Mouse (Mus musculus): ENCODE data around the gene Ano2. TPM values are rescaled to one million over a fixed set of nuclear protein-coding genes. Genes with fewer than 3 reads are reported as not detected.
A peak's percentile ranks its signal among the peaks of the same experiment; 100 is the strongest.

The Ano2 gene
- polyA plus RNA-seq, 1 experiment from 2014 or later = 0.32 TPM

DNA sequence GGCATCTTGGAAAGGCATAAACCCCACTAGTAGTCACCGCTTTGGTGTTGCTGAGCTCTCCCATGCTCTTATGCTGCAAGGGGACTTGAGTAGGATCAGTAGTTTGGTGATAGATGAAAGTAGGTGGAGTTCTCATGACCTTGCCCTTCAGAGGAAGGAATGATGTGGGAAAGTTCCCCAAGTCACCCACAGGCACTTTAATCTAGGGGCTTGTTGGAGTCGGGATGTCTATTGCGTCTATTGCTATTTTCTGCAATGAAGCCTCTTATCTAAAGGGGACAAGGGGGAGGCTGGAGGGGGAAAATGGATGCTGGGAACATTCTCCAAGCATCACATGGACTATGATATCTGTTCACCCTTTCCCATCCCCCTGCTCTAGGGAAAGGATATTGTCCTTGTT is 235.6 kb downstream of the Ano2 start:
- 93% methylated on average over 3 of the region's 3 CpGs for WGBS
- no peak overlapping the region for H3K4me3 ChIP-seq (ENCODE audit: low read depth, low read length)
- H3K27ac ChIP-seq (replicated peaks; ENCODE audit: low read depth, low read length) = no peak overlapping the region
- no peaks in the 10 kb centered on the region for H3K9me3 ChIP-seq (replicated peaks; ENCODE audit: control insufficient read depth, low read length)
- ATAC-seq (replicated peaks; ENCODE audit: insufficient number of reproducible peaks, low FRiP score, low TSS enrichment, low read depth) (no peak), DNase-seq (ENCODE audit: low spot score) (no peak)
- no peaks in the 10 kb centered on the region for H3K27me3 ChIP-seq (ENCODE audit: control insufficient read depth, insufficient read depth, low read length)
- no peak overlapping the region for H3K9ac ChIP-seq (replicated peaks; ENCODE audit: low read length)
- H3K36me3 ChIP-seq (replicated peaks; ENCODE audit: control insufficient read depth, insufficient read depth, low read depth, low read length) = no peaks in the 10 kb centered on the region
- no peaks in the 10 kb centered on the region for H3K4me1 ChIP-seq (ENCODE audit: control insufficient read depth, insufficient read depth, low read length)
- no peak overlapping the region for H3K4me2 ChIP-seq (ENCODE audit: low read depth, low read length)

DNA sequence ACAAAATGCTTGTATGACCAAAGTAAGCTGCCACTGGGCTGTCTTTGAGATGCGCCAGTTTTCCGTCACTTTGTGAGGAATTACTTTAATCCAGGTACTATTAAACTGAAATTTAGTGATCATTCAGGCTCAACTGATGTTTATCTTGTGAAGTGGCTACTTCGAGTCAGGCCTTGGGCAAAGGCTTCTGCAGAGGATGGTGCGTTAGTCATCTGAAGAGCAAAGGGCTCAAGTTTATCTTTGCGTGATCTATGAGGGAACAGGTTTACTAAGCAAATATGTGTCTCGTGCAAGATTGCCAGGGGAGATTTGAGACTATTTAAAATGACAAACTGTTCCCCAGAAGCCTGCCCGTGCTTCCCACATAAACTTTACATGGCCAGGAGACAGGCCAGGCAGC is 241.7 kb downstream of the Ano2 start:
- no peaks in the 10 kb centered on the region for H3K36me3 ChIP-seq (replicated peaks; ENCODE audit: control insufficient read depth, insufficient read depth, low read depth, low read length)
- 83% methylated on average over 7 of the region's 7 CpGs for WGBS
- H3K4me1 ChIP-seq (ENCODE audit: control insufficient read depth, insufficient read depth, low read length) = no peaks in the 10 kb centered on the region
- no peak overlapping the region for H3K9ac ChIP-seq (replicated peaks; ENCODE audit: low read length)
- H3K9me3 ChIP-seq (replicated peaks; ENCODE audit: control insufficient read depth, low read length) = no peaks in the 10 kb centered on the region
- DNase-seq (ENCODE audit: low spot score) = no peak
- no peak overlapping the region for H3K4me3 ChIP-seq (ENCODE audit: low read depth, low read length)
- ATAC-seq (replicated peaks; ENCODE audit: insufficient number of reproducible peaks, low FRiP score, low TSS enrichment, low read depth) = no peak
- no peak overlapping the region for H3K4me2 ChIP-seq (ENCODE audit: low read depth, low read length)
- H3K27me3 ChIP-seq (ENCODE audit: control insufficient read depth, insufficient read depth, low read length) = no peaks in the 10 kb centered on the region
- no peak overlapping the region for H3K27ac ChIP-seq (replicated peaks; ENCODE audit: low read depth, low read length)

DNA sequence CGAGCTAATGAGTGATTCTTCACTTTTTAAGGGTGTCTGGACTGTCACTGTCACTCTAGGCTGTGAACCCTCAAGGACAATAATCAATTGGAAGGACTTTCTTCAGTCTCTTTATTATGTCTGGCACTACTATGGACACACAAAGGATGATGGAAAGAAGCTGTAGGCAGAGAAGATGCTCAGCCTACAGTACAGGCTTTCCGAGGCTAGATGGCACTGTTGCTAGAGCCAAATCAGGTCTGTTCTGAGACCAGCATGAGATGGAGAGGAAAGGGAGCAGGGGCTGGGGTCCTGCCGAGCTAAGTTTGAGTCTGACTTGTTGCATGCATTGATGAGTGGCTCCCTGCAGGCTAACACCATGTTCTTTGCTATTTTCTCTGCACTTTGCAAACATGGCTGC is 264.7 kb downstream of the Ano2 start:
- Histone ChIP-seq H3K4me1 (ENCODE audit: control insufficient read depth, insufficient read depth, low read length) (no peaks in the 10 kb centered on the region), H3K9ac (replicated peaks; ENCODE audit: low read length) (no peak overlapping the region), H3K36me3 (replicated peaks; ENCODE audit: control insufficient read depth, insufficient read depth, low read depth, low read length) (no peaks in the 10 kb centered on the region), H3K9me3 (replicated peaks; ENCODE audit: control insufficient read depth, low read length) (no peaks in the 10 kb centered on the region), H3K27me3 (ENCODE audit: control insufficient read depth, insufficient read depth, low read length) (no peaks in the 10 kb centered on the region), H3K27ac (replicated peaks; ENCODE audit: low read depth, low read length) (no peak overlapping the region), H3K4me3 (ENCODE audit: low read depth, low read length) (no peak overlapping the region), H3K4me2 (ENCODE audit: low read depth, low read length) (no peak overlapping the region)
- peak; percentile 56; the same call in 1 of the 2 replicates for ATAC-seq (replicated peaks; ENCODE audit: insufficient number of reproducible peaks, low FRiP score, low TSS enrichment, low read depth)
- peak; percentile 82 for DNase-seq (ENCODE audit: low spot score)
- WGBS = 15% methylated on average over 3 of the region's 3 CpGs

DNA sequence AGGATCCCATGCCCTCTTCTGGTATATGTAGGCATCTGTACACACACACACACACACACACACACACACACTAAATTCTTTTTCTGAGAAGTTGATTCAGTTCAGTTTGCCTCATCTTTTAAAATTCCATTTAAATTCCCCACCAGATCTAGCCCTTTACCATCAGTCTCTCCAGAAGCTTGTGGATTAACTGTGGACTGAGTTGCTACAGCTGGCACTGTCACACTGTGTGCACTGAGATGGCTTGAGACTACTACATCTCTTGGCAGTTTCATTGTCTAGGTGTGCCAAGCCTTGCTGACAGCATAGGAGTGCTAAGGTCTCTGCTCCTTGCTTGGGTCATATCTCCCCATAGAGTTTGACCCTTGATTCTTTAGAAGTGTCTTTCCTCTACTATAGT is 283.3 kb downstream of the Ano2 start:
- Histone ChIP-seq H3K9me3 (replicated peaks; ENCODE audit: control insufficient read depth, low read length) (no peaks in the 10 kb centered on the region), H3K4me2 (ENCODE audit: low read depth, low read length) (no peak overlapping the region), H3K27me3 (ENCODE audit: control insufficient read depth, insufficient read depth, low read length) (no peaks in the 10 kb centered on the region), H3K36me3 (replicated peaks; ENCODE audit: control insufficient read depth, insufficient read depth, low read depth, low read length) (no peaks in the 10 kb centered on the region), H3K4me3 (ENCODE audit: low read depth, low read length) (no peak overlapping the region), H3K27ac (replicated peaks; ENCODE audit: low read depth, low read length) (no peak overlapping the region), H3K4me1 (ENCODE audit: control insufficient read depth, insufficient read depth, low read length) (no peaks in the 10 kb centered on the region), H3K9ac (replicated peaks; ENCODE audit: low read length) (no peak overlapping the region)
- no peak for DNase-seq (ENCODE audit: low spot score)
- no peak for ATAC-seq (replicated peaks; ENCODE audit: insufficient number of reproducible peaks, low FRiP score, low TSS enrichment, low read depth)

DNA sequence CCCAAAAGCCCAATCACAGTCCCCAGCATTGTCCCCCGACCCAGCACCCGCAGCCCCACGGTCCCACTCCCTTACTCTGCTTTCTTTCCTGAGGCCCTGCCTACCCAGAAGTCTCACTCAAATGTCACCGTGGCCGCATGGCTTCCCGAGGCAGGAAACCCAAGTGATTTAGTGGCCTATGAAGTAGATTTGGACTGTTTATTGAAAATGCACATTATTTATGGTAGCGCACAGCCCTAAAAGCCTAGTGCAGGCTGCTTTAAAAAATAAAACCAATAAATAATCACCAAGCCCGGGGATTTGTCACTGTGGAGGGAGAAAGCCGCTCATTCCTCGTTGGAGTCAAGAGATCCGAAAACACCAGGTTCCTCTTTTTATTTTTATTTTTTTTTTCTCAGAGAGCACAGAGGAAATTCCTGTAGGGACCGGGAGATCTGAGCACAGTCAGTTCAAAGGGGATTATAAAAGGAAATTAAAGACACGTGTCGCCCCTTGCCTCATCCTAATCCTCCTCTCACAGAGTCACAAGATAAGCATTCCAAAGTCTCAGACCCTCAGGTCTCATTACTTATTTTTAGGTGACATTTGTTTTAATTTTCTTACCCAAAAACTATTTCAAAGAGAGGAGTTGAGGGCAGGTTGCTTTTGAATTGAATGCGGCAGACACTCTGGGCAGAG is 285.7 kb downstream of the Ano2 start:
- Histone ChIP-seq H3K4me1 (ENCODE audit: control insufficient read depth, insufficient read depth, low read length) (no peaks in the 10 kb centered on the region), H3K4me2 (ENCODE audit: low read depth, low read length) (no peak overlapping the region), H3K9ac (replicated peaks; ENCODE audit: low read length) (no peak overlapping the region), H3K27me3 (ENCODE audit: control insufficient read depth, insufficient read depth, low read length) (no peaks in the 10 kb centered on the region), H3K4me3 (ENCODE audit: low read depth, low read length) (no peak overlapping the region), H3K27ac (replicated peaks; ENCODE audit: low read depth, low read length) (no peak overlapping the region), H3K9me3 (replicated peaks; ENCODE audit: control insufficient read depth, low read length) (no peaks in the 10 kb centered on the region), H3K36me3 (replicated peaks; ENCODE audit: control insufficient read depth, insufficient read depth, low read depth, low read length) (no peaks in the 10 kb centered on the region)
- WGBS = 37% methylated on average over 15 of the region's 15 CpGs
- DNase-seq (ENCODE audit: low spot score) = peak; percentile 67
- no peak for ATAC-seq (replicated peaks; ENCODE audit: insufficient number of reproducible peaks, low FRiP score, low TSS enrichment, low read depth)

DNA sequence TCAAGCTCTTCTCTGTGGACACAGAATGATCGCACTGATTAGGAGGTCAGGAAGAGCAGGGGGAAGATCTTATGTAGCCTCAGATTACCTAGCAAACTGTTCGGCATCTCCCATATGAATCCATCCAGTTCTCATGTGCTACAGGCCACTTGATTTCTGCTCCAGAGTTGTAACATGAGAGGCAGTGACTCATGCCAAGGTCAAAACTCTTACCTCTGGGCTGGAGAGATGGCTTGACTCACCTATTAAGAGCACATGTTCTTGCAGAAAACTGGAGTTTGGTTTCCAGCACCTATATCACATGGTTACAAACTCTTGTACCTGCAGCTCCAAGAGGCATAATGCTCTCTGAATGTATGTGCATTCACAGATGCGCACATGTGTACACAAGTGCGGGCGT is 289.4 kb downstream of the Ano2 start:
- Histone ChIP-seq H3K9ac (replicated peaks; ENCODE audit: low read length) (no peak overlapping the region), H3K4me3 (ENCODE audit: low read depth, low read length) (no peak overlapping the region), H3K36me3 (replicated peaks; ENCODE audit: control insufficient read depth, insufficient read depth, low read depth, low read length) (no peaks in the 10 kb centered on the region), H3K4me1 (ENCODE audit: control insufficient read depth, insufficient read depth, low read length) (no peaks in the 10 kb centered on the region), H3K4me2 (ENCODE audit: low read depth, low read length) (no peak overlapping the region), H3K9me3 (replicated peaks; ENCODE audit: control insufficient read depth, low read length) (no peaks in the 10 kb centered on the region), H3K27me3 (ENCODE audit: control insufficient read depth, insufficient read depth, low read length) (no peaks in the 10 kb centered on the region), H3K27ac (replicated peaks; ENCODE audit: low read depth, low read length) (no peak overlapping the region)
- DNase-seq (ENCODE audit: low spot score) (no peak), ATAC-seq (replicated peaks; ENCODE audit: insufficient number of reproducible peaks, low FRiP score, low TSS enrichment, low read depth) (no peak)
- 85% methylated on average over 5 of the region's 5 CpGs for WGBS

DNA sequence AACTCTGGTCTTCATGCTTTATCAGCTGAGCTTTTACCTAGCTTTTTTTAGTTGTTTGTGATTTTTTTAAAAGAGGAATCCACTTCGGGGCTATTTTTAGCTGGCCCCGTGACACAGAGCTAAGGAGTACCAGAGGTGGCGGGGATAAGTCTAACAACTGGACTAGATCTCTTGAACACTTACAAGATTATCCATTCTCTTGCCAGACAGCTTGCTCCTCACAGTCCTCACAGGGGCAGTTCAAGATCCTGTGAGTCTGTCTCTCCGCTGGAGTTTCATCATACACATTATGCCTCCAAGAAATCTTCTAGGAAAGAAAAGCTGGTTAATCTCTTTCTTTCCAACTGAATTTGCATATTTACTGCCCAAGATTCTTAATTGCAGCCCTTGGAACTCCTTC is 293.8 kb downstream of the Ano2 start:
- no peak for DNase-seq (ENCODE audit: low spot score)
- 78% methylated on average over 4 of the region's 4 CpGs for WGBS
- ATAC-seq (replicated peaks; ENCODE audit: insufficient number of reproducible peaks, low FRiP score, low TSS enrichment, low read depth) = no peak
- Histone ChIP-seq H3K4me1 (ENCODE audit: control insufficient read depth, insufficient read depth, low read length) (no peaks in the 10 kb centered on the region), H3K27ac (replicated peaks; ENCODE audit: low read depth, low read length) (no peak overlapping the region), H3K9ac (replicated peaks; ENCODE audit: low read length) (no peak overlapping the region), H3K36me3 (replicated peaks; ENCODE audit: control insufficient read depth, insufficient read depth, low read depth, low read length) (no peaks in the 10 kb centered on the region), H3K4me2 (ENCODE audit: low read depth, low read length) (no peak overlapping the region), H3K9me3 (replicated peaks; ENCODE audit: control insufficient read depth, low read length) (no peaks in the 10 kb centered on the region), H3K27me3 (ENCODE audit: control insufficient read depth, insufficient read depth, low read length) (no peaks in the 10 kb centered on the region), H3K4me3 (ENCODE audit: low read depth, low read length) (no peak overlapping the region)

DNA sequence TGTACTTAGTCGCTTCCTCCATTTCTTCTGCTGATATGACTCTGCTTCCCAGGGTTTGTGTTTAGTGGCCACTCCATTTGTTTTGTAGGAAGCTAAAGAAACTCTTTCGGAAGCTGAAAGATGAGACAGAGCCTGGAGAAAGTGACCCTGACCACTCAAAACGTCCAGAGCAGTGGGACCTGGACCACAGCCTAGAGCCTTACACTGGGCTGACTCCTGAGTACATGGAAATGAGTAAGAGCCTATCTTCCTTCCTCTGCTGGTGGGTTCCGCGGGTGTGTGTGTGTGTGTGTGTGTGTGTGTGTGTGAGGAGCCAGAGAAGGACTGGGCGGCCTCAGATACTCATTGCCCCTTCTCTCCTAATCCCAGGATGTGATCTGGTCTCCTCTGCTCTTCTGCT is 302.5 kb downstream of the Ano2 start:
- no peak overlapping the region for H3K27ac ChIP-seq (replicated peaks; ENCODE audit: low read depth, low read length)
- DNase-seq (ENCODE audit: low spot score) (no peak), ATAC-seq (replicated peaks; ENCODE audit: insufficient number of reproducible peaks, low FRiP score, low TSS enrichment, low read depth) (no peak)
- H3K9ac ChIP-seq (replicated peaks; ENCODE audit: low read length) = no peak overlapping the region
- H3K36me3 ChIP-seq (replicated peaks; ENCODE audit: control insufficient read depth, insufficient read depth, low read depth, low read length) = no peaks in the 10 kb centered on the region
- no peaks in the 10 kb centered on the region for H3K4me1 ChIP-seq (ENCODE audit: control insufficient read depth, insufficient read depth, low read length)
- H3K4me3 ChIP-seq (ENCODE audit: low read depth, low read length) = no peak overlapping the region
- no peak overlapping the region for H3K4me2 ChIP-seq (ENCODE audit: low read depth, low read length)
- H3K27me3 ChIP-seq (ENCODE audit: control insufficient read depth, insufficient read depth, low read length) = no peaks in the 10 kb centered on the region
- WGBS = 60% methylated on average over 6 of the region's 6 CpGs
- no peaks in the 10 kb centered on the region for H3K9me3 ChIP-seq (replicated peaks; ENCODE audit: control insufficient read depth, low read length)
